Mouse (Mus musculus) heart, embryonic 15.5 days (tissue): Measurements from ENCODE around the gene Cbln3. TPM values are rescaled to one million over a fixed set of nuclear protein-coding genes. Genes with fewer than 3 reads are reported as not detected.

Source experiments
- ATAC-seq: fragments of 200-750 bp; cut with Nextera tagmentation; replicated peaks from 2 replicates; pipeline ENCODE4 v1.8.0; 2017; ENCODE audit warnings: low read depth, moderate TSS enrichment; ENCODE audit not compliant: insufficient number of reproducible peaks, insufficient read depth, low FRiP score
- H3K27ac ChIP-seq: fragments of 300-500 bp; sonication (generic); 2 replicates; pipeline ENCODE4 v1.5.1; 2015; ENCODE audit warnings: mild to moderate bottlenecking, inconsistent platforms
- H3K27me3 ChIP-seq: fragments of 300-500 bp; sonication (generic); 2 replicates; pipeline ENCODE4 v1.6.1; 2015; ENCODE audit warnings: inconsistent platforms
- H3K36me3 ChIP-seq: fragments of 300-500 bp; sonication (generic); 2 replicates; pipeline ENCODE4 v1.6.1; 2015; ENCODE audit warnings: mild to moderate bottlenecking, inconsistent platforms
- H3K4me1 ChIP-seq: fragments of 300-500 bp; sonication (generic); replicated peaks from 2 replicates; pipeline ENCODE4 v1.6.1; 2015; ENCODE audit warnings: inconsistent platforms
- H3K4me2 ChIP-seq: fragments of 300-500 bp; sonication (generic); 2 replicates; pipeline ENCODE4 v1.6.1; 2015; ENCODE audit warnings: inconsistent platforms, mild to moderate bottlenecking, moderate library complexity
- H3K4me3 ChIP-seq: fragments of 300-500 bp; sonication (generic); 2 replicates; pipeline ENCODE4 v1.5.1; 2015; ENCODE audit warnings: mild to moderate bottlenecking, inconsistent platforms
- H3K9ac ChIP-seq: fragments of 300-500 bp; sonication (generic); 2 replicates; pipeline ENCODE4 v1.6.1; 2015; ENCODE audit warnings: mild to moderate bottlenecking, inconsistent platforms
- H3K9me3 ChIP-seq: fragments of 300-500 bp; sonication (generic); replicated peaks from 2 replicates; pipeline ENCODE4 v1.6.1; 2016; ENCODE audit warnings: inconsistent platforms
- WGBS: fragments of 180-500 bp; shearing (Covaris S2); methylation state at CpG from one replicate; pipeline ENCODE4 v1.1.7; 2015; ENCODE audit warnings: mixed read lengths; 5-methylcytosine and 5-hydroxymethylcytosine counted together
- polyA plus RNA-seq: library from polyadenylated mRNA; unstranded; fragments of >200 nt; fragmentation: Nextera tagmentation; extraction: Ambion mirVana; gene quantifications from 2 replicates; pipeline ENCODE4 v1.2.1, GENCODE M21; 2015

Cbln3 gene
- polyA plus RNA-seq, 1 experiment from 2014 or later, result 0.50 TPM

DNA sequence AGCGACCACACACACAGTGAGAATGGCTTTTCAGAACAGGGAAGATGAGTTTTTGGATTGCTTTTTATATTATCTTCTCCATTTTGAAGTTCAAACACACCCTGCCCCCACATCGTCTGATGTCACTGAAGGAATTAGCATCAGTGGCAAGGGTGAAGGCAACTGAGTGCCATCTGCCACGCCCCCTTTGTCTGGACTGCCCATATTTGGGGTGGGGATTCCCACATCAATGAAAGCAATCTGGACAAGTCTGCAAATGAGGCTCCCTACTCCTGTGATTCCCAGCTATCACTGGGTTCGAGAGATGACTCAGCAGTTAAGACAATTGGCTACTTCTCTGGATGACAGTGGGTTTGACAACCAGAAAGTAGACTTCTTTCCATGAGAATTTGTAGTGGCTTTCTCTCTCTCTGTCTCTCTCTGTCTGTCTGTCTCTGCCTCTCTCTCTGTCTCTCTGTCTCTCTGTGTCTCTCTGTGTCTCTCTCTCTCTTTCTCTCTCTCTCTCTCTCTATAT is 43.3 kb downstream of the Cbln3 start:
- Histone ChIP-seq H3K36me3 (no peaks in the 10 kb centered on the region), H3K4me2 (no peak overlapping the region), H3K9me3 (no peaks in the 10 kb centered on the region), H3K27me3 (no peaks in the 10 kb centered on the region), H3K27ac (no peak overlapping the region), H3K4me1 (no peaks in the 10 kb centered on the region), H3K4me3 (no peak overlapping the region), H3K9ac (no peak overlapping the region)
- ATAC-seq, result no peak
- WGBS, result 69% methylated on average over 4 of the region's 4 CpGs

- Histone ChIP-seq H3K4me1 (peaks cover 14% of the 10 kb centered on the region), H3K4me3 (no peak overlapping the region), H3K9me3 (no peaks in the 10 kb centered on the region), H3K27ac (no peak overlapping the region), H3K4me2 (no peak overlapping the region), H3K9ac (no peak overlapping the region), H3K27me3 (no peaks in the 10 kb centered on the region), H3K36me3 (no peaks in the 10 kb centered on the region)
- 86% methylated on average over 4 of the region's 4 CpGs for WGBS
- no peak for ATAC-seq
Observed at GRCm38 (mm10) chr14:55838740-55839139, 45.5 kb downstream of the Cbln3 start.

DNA sequence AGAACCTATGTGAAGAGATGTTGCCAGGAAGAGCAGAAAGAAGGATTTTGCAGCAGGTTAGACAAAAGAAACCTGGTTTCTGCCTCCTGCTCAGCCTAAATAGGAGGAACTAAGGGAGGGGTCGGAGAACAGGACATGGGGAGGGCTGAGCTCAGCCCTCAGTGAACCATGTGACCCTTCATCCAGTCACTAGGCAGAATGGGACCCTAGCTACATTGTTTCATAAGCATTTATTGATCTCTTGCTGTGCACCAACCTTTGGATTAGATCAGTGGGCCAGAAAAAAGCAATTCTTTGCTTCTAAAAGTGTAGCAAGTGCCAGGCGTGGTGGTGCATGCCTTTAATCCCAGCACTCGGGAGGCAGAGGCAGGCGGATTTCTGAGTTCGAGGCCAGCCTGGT is 45.9 kb downstream of the Cbln3 start:
- H3K27me3 ChIP-seq, result no peaks in the 10 kb centered on the region
- ATAC-seq, result no peak
- no peaks in the 10 kb centered on the region for H3K9me3 ChIP-seq
- no peak overlapping the region for H3K27ac ChIP-seq
- WGBS, result 90% methylated on average over 5 of the region's 5 CpGs
- H3K4me3 ChIP-seq, result no peak overlapping the region
- no peaks in the 10 kb centered on the region for H3K36me3 ChIP-seq
- no peak overlapping the region for H3K9ac ChIP-seq
- peaks cover 14% of the 10 kb centered on the region for H3K4me1 ChIP-seq
- H3K4me2 ChIP-seq, result no peak overlapping the region

DNA sequence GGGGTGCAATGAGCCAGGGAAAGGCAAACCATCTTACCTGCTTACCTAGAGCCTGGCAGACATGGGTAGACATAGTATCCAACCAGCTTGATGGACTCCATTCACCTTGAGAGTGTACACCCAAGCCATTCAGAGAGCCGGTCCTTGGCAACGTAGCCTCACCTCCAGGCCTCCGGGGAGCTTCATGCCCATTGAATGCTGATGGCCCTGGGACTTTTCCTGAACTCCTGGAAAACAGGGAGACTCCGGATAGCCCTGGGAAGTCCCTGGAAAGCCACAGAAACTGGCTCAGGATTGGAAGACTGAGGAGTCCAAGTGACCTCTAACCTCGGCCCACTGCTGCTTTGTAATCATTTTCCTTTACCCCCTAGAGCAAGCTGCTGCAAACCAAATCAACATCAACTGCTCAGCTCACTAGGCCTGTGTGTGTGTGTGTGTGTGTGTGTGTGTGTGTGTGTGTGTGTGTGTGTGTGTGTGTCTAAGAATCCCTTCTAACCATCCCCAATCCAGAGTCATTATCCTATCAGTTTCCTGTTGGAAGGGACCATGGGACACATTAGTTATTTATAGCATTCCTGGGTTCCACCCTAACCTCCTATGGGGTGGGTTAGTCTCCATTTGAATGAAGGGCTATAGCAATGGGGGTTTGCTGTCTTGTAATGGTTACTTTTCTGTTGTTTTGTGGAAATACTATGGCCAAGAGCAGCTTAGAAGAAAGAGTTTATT is 49.2 kb downstream of the Cbln3 start:
- ATAC-seq, result no peak; the same call in 1 of the 2 replicates
- 75% methylated on average over 5 of the region's 5 CpGs for WGBS

GRCm38 (mm10) chr14:55833126-55833525 is 51.1 kb downstream of the Cbln3 start:
- Histone ChIP-seq H3K27ac (no peak overlapping the region), H3K4me3 (no peak overlapping the region), H3K4me1 (peaks cover 24% of the 10 kb centered on the region), H3K36me3 (no peaks in the 10 kb centered on the region), H3K9me3 (no peaks in the 10 kb centered on the region), H3K27me3 (0 out of 2 replicates have a peak, but pooled peaks cover 3% of the 10 kb centered on the region), H3K9ac (no peak overlapping the region), H3K4me2 (no peak overlapping the region)
- ATAC-seq, result no peak
- WGBS, result 79% methylated on average over 4 of the region's 4 CpGs

More for the DNA sequence above, 49.2 kb downstream of the Cbln3 start:
- 0 out of 2 replicates have a peak, but pooled peaks cover 3% of the 10 kb centered on the region for H3K27me3 ChIP-seq
- no peak overlapping the region for H3K4me2 ChIP-seq
- H3K27ac ChIP-seq, result no peak overlapping the region
- H3K36me3 ChIP-seq, result no peaks in the 10 kb centered on the region
- no peak overlapping the region for H3K4me3 ChIP-seq
- H3K4me1 ChIP-seq, result peaks cover 14% of the 10 kb centered on the region
- H3K9me3 ChIP-seq, result no peaks in the 10 kb centered on the region
- no peak overlapping the region for H3K9ac ChIP-seq

DNA sequence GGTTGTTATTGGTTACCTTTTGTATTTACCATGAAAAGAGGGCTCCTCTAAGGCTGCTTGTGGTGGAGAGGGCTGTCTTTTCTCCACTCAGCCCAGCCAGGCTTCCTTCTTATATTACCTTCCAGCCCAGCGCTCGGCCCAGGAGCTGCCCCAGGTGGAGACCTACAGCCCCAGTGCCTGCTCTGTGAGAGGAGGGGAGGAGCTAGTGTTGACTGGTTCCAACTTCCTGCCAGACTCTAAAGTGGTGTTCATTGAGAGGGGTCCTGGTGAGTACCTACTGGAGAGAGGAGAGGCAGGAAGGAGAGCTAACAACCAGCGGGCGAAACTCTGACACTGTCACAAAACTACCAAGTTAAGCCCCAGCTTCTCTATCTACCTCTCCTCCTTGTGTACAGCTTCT is 53.9 kb downstream of the Cbln3 start:
- Histone ChIP-seq H3K9ac (no peak overlapping the region), H3K27ac (no peak overlapping the region), H3K36me3 (no peaks in the 10 kb centered on the region), H3K4me2 (no peak overlapping the region), H3K4me1 (peaks cover 42% of the 10 kb centered on the region), H3K27me3 (peaks cover 17% of the 10 kb centered on the region), H3K9me3 (no peaks in the 10 kb centered on the region), H3K4me3 (no peak overlapping the region)
- no peak for ATAC-seq
- WGBS, result 68% methylated on average over 4 of the region's 4 CpGs

- Histone ChIP-seq H3K4me2 (no peak overlapping the region), H3K27ac (no peak overlapping the region), H3K27me3 (peaks cover 21% of the 10 kb centered on the region), H3K9ac (no peak overlapping the region), H3K4me3 (no peak overlapping the region), H3K4me1 (peaks cover 43% of the 10 kb centered on the region), H3K9me3 (no peaks in the 10 kb centered on the region), H3K36me3 (no peaks in the 10 kb centered on the region)
- no peak for ATAC-seq
- WGBS, result 90% methylated on average over 16 of the region's 16 CpGs
Observed at GRCm38 (mm10) chr14:55829854-55830253, 54.3 kb downstream of the Cbln3 start.

Other genes with a start within 250 kb of the Cbln3 start
- 45.0 and 66.7 TPM in 2 replicates for gene Ipo4, start 248.4 kb downstream of the Cbln3 start, polyA plus RNA-seq
- 0.74 and 2.1 TPM in 2 replicates for gene Gm49378, start 246.5 kb downstream of the Cbln3 start, polyA plus RNA-seq
- 76.8 and 91.2 TPM in 2 replicates for gene Tm9sf1, start 240.6 kb downstream of the Cbln3 start, polyA plus RNA-seq
- 0.31 and 0.36 TPM in 2 replicates for gene Tssk4, start 234.2 kb downstream of the Cbln3 start, polyA plus RNA-seq
- gene Mdp1, start 223.9 kb downstream of the Cbln3 start, polyA plus RNA-seq, result 84.5 and 90.0 TPM in 2 replicates
- gene Gmpr2, start 212.5 kb downstream of the Cbln3 start, polyA plus RNA-seq, result 36.0 and 42.3 TPM in 2 replicates
- gene Nedd8, start 212.3 kb downstream of the Cbln3 start, polyA plus RNA-seq, result 448 and 462 TPM in 2 replicates
- 26.1 and 29.2 TPM in 2 replicates for gene Tinf2, start 202.6 kb downstream of the Cbln3 start, polyA plus RNA-seq
- gene Tgm1, start 170.5 kb downstream of the Cbln3 start, polyA plus RNA-seq, result 0.20 and 0.60 TPM in 2 replicates
- 20.7 and 23.8 TPM in 2 replicates for gene Rabggta, start 162.1 kb downstream of the Cbln3 start, polyA plus RNA-seq
- 64.0 and 65.7 TPM in 2 replicates for gene Dhrs1, start 138.7 kb downstream of the Cbln3 start, polyA plus RNA-seq
- gene Nop9, start 138.7 kb downstream of the Cbln3 start, polyA plus RNA-seq, result 17.9 and 24.4 TPM in 2 replicates
- 1.2 and 1.6 TPM in 2 replicates for gene Cideb, start 125.9 kb downstream of the Cbln3 start, polyA plus RNA-seq
- gene Ltb4r2, start 123.0 kb downstream of the Cbln3 start, polyA plus RNA-seq, result 0.15 and 0.25 TPM in 2 replicates
- 0.65 and 0.66 TPM in 2 replicates for gene Ltb4r1, start 118.4 kb downstream of the Cbln3 start, polyA plus RNA-seq
- 14.9 and 18.0 TPM in 2 replicates for gene Adcy4, start 100.3 kb downstream of the Cbln3 start, polyA plus RNA-seq
- 12.6 and 20.7 TPM in 2 replicates for gene Ripk3, start 95.5 kb downstream of the Cbln3 start, polyA plus RNA-seq
- gene Nfatc4, start 61.2 kb downstream of the Cbln3 start, polyA plus RNA-seq, result 10.8 and 15.8 TPM in 2 replicates
- 12.7 and 15.0 TPM in 2 replicates for gene Nynrin, start 30.4 kb downstream of the Cbln3 start, polyA plus RNA-seq
- gene Khnyn, start 555 bp upstream of the Cbln3 start, polyA plus RNA-seq, result 9.2 and 12.6 TPM in 2 replicates
- 45.3 and 60.8 TPM in 2 replicates for gene Sdr39u1, start 15.9 kb upstream of the Cbln3 start, polyA plus RNA-seq
- gene Cma1, start 60.3 kb upstream of the Cbln3 start, polyA plus RNA-seq, result 8.9 and 9.6 TPM in 2 replicates
- gene Cma2, start 66.6 kb upstream of the Cbln3 start, polyA plus RNA-seq, result not detected in 2 replicates
- not detected in 2 replicates for gene Mcpt1, start 133.6 kb upstream of the Cbln3 start, polyA plus RNA-seq
- gene Mcpt9, start 146.1 kb upstream of the Cbln3 start, polyA plus RNA-seq, result not detected in 2 replicates
- gene Mcpt2, start 157.6 kb upstream of the Cbln3 start, polyA plus RNA-seq, result 0.19 TPM in 1 of 2 replicates, not detected in the other
- 0.75 and 0.88 TPM in 2 replicates for gene Mcpt4, start 177.9 kb upstream of the Cbln3 start, polyA plus RNA-seq
- gene Mcpt8, start 200.9 kb upstream of the Cbln3 start, polyA plus RNA-seq, result 0.52 and 0.94 TPM in 2 replicates
- 0.19 and 0.33 TPM in 2 replicates for gene Ctsg, start 218.2 kb upstream of the Cbln3 start, polyA plus RNA-seq
- gene Gzme, start 236.2 kb upstream of the Cbln3 start, polyA plus RNA-seq, result not detected in 2 replicates
- not detected in 2 replicates for gene Gzmd, start 248.2 kb upstream of the Cbln3 start, polyA plus RNA-seq